Mouse (Mus musculus) liver, postnatal 0 days (tissue): Measurements from ENCODE around the gene Strbp. TPM values are rescaled to one million over a fixed set of nuclear protein-coding genes. Genes with fewer than 3 reads are reported as not detected.

Source experiments
- ATAC-seq: fragments of 200-750 bp; cut with Nextera tagmentation; 2 replicates; pipeline ENCODE4 v1.8.0; 2017; ENCODE audit warnings: mild to moderate bottlenecking, moderate library complexity
- DNase-seq: peaks from one replicate; pipeline ENCODE4 v3.0.0-alpha.2; 2016
- H3K27ac ChIP-seq: fragments of 300-500 bp; sonication (generic); 2 replicates; pipeline ENCODE4 v1.5.1; 2014; ENCODE audit warnings: antibody characterized with exemption, moderate library complexity, mild to moderate bottlenecking, low read depth
- H3K27me3 ChIP-seq: fragments of 300-500 bp; sonication (generic); 2 replicates; pipeline ENCODE4 v1.6.1; 2014; ENCODE audit warnings: low read length, control low read depth, mixed read lengths; ENCODE audit not compliant: insufficient read depth
- H3K36me3 ChIP-seq: fragments of 300-500 bp; sonication (generic); replicated peaks from 2 replicates; pipeline ENCODE4 v1.6.1; 2014; ENCODE audit warnings: mild to moderate bottlenecking, control low read depth, low read length, moderate library complexity, mixed read lengths; ENCODE audit not compliant: insufficient read depth
- H3K4me1 ChIP-seq: fragments of 300-500 bp; sonication (generic); 2 replicates; pipeline ENCODE4 v1.6.1; 2014; ENCODE audit warnings: antibody characterized with exemption, mild to moderate bottlenecking, control low read depth; ENCODE audit not compliant: insufficient read depth
- H3K4me2 ChIP-seq: fragments of 300-500 bp; sonication (generic); 2 replicates; pipeline ENCODE4 v1.6.1; 2014; ENCODE audit warnings: low read depth, mild to moderate bottlenecking, low read length, moderate library complexity, mixed read lengths
- H3K4me3 ChIP-seq: fragments of 300-500 bp; sonication (generic); 2 replicates; pipeline ENCODE4 v1.5.1; 2014; ENCODE audit warnings: low read depth, low read length
- H3K9ac ChIP-seq: fragments of 300-500 bp; sonication (generic); replicated peaks from 2 replicates; pipeline ENCODE4 v1.6.1; 2014; ENCODE audit warnings: mild to moderate bottlenecking, moderate library complexity
- H3K9me3 ChIP-seq: fragments of 300-500 bp; sonication (generic); 2 replicates; pipeline ENCODE4 v1.6.1; 2016; ENCODE audit warnings: mild to moderate bottlenecking, control low read depth, low read length, mixed read lengths
- CTCF ChIP-seq: sonication (generic); IDR thresholded peaks from 2 replicates; pipeline ENCODE4 v1.5.1; 2016; ENCODE audit warnings: antibody characterized with exemption, low read depth
- EP300 ChIP-seq: IDR thresholded peaks from 2 replicates; pipeline ENCODE4 v1.6.1; 2016; ENCODE audit warnings: antibody characterized with exemption, low read depth, mild to moderate bottlenecking
- WGBS: fragments of 180-500 bp; shearing (Covaris S2); extraction: QIAGEN DNeasy Blood & Tissue Kit; methylation state at CpG from one replicate; pipeline ENCODE4 v1.1.7; 2014; ENCODE audit not compliant: insufficient replicate concordance; 5-methylcytosine and 5-hydroxymethylcytosine counted together
- polyA plus RNA-seq: library from polyadenylated mRNA; unstranded; fragments of >200 nt; fragmentation: Nextera tagmentation; extraction: Ambion mirVana; gene quantifications from 2 replicates; pipeline ENCODE4 v1.2.1, GENCODE M21; 2015

Strbp gene
- polyA plus RNA-seq, 1 experiment from 2014 or later, result 14.6 TPM

GRCm38 (mm10) chr2:37724231-37724630 is 20.6 kb upstream of the Strbp start:
- Histone ChIP-seq H3K27me3 (no peaks in the 10 kb centered on the region), H3K36me3 (no peaks in the 10 kb centered on the region), H3K4me2 (no peak overlapping the region), H3K27ac (no peak overlapping the region), H3K4me1 (no peaks in the 10 kb centered on the region), H3K9me3 (no peaks in the 10 kb centered on the region), H3K4me3 (no peak overlapping the region), H3K9ac (no peak overlapping the region)
- DNase-seq (no peak), ATAC-seq (no peak)
- 68% methylated on average over 4 of the region's 4 CpGs for WGBS
- TF ChIP-seq CTCF (no peak), EP300 (no peak)

DNA sequence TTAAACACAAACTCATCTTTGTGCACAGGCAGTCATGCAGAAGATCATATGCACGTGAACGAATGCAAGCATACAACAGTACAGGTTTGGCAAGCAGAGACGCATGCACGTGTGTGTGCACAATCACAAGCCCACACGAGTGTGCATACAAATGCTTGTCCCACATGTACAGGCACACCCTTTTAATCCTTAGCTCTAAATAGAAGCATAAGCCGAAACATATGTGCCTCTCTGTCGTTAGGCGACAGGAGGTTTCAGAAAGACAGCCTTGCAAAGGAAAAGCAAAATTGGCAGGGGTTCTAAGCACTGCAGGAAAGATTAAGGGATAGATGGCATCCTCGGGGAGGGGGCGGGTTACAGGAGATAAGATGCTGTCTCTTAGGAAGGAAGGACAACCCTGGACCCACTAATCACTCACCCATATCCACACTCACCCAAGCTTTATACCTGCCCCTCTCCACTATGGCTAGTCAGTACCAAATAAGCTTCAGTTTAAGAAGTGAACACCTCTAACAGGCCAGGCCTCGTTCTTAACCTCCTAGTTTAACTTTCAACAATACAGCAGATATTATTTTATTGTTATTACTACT is 19.9 kb upstream of the Strbp start:
- no peak overlapping the region for H3K4me3 ChIP-seq
- WGBS, result 73% methylated on average over 11 of the region's 11 CpGs
- no peaks in the 10 kb centered on the region for H3K4me1 ChIP-seq
- no peak overlapping the region for H3K9ac ChIP-seq
- H3K27ac ChIP-seq, result no peak overlapping the region
- no peaks in the 10 kb centered on the region for H3K9me3 ChIP-seq
- H3K4me2 ChIP-seq, result no peak overlapping the region
- no peaks in the 10 kb centered on the region for H3K27me3 ChIP-seq
- DNase-seq, result no peak
- H3K36me3 ChIP-seq, result no peaks in the 10 kb centered on the region
- no peak for ATAC-seq
- TF ChIP-seq CTCF, result no peak
- TF ChIP-seq EP300, result no peak

GRCm38 (mm10) chr2:37722674-37723465 is 19.2 kb upstream of the Strbp start:
- Histone ChIP-seq H3K27ac (no peak overlapping the region), H3K4me1 (no peaks in the 10 kb centered on the region), H3K36me3 (no peaks in the 10 kb centered on the region), H3K27me3 (no peaks in the 10 kb centered on the region), H3K9me3 (no peaks in the 10 kb centered on the region), H3K9ac (no peak overlapping the region), H3K4me2 (no peak overlapping the region), H3K4me3 (no peak overlapping the region)
- TF ChIP-seq CTCF (no peak), EP300 (no peak)
- 81% methylated on average over 14 of the region's 14 CpGs for WGBS
- no peak for DNase-seq
- ATAC-seq, result no peak

DNA sequence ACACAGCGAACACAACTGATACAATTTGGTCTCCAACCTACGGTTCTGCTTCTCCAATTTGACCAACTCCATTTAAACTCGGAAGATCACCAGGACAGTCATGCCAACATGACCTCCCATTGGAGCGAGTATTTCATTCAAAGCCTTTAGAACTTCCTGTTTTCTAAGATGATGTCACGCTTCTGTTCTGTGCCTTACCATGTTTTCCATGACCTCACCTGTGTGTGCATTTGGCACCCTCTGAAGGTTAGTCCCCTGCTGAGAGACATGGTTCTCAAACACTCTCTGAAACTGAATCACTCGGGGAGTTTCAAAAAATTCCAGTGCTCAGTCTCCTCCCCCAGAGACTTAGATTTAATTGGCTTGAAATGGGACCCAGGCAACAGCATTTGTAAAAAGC is 12.6 kb upstream of the Strbp start:
- no peaks in the 10 kb centered on the region for H3K9me3 ChIP-seq
- no peak overlapping the region for H3K9ac ChIP-seq
- TF ChIP-seq CTCF (no peak), EP300 (no peak)
- ATAC-seq (no peak), DNase-seq (no peak)
- H3K4me1 ChIP-seq, result no peaks in the 10 kb centered on the region
- H3K36me3 ChIP-seq, result no peaks in the 10 kb centered on the region
- H3K27me3 ChIP-seq, result no peaks in the 10 kb centered on the region
- no peak overlapping the region for H3K4me3 ChIP-seq
- no peak overlapping the region for H3K4me2 ChIP-seq
- H3K27ac ChIP-seq, result no peak overlapping the region
- WGBS, result 69% methylated on average over 6 of the region's 6 CpGs

- TF ChIP-seq CTCF (no peak), EP300 (no peak)
- no peak overlapping the region for H3K9ac ChIP-seq
- no peaks in the 10 kb centered on the region for H3K9me3 ChIP-seq
- no peak overlapping the region for H3K4me3 ChIP-seq
- H3K4me1 ChIP-seq, result no peaks in the 10 kb centered on the region
- 46% methylated on average over 3 of the region's 3 CpGs for WGBS
- no peak for ATAC-seq
- H3K27me3 ChIP-seq, result no peaks in the 10 kb centered on the region
- no peak for DNase-seq
- H3K27ac ChIP-seq, result no peak overlapping the region
- H3K4me2 ChIP-seq, result no peak overlapping the region
- no peaks in the 10 kb centered on the region for H3K36me3 ChIP-seq
Measured at GRCm38 (mm10) chr2:37715364-37715763, 11.7 kb upstream of the Strbp start.

DNA sequence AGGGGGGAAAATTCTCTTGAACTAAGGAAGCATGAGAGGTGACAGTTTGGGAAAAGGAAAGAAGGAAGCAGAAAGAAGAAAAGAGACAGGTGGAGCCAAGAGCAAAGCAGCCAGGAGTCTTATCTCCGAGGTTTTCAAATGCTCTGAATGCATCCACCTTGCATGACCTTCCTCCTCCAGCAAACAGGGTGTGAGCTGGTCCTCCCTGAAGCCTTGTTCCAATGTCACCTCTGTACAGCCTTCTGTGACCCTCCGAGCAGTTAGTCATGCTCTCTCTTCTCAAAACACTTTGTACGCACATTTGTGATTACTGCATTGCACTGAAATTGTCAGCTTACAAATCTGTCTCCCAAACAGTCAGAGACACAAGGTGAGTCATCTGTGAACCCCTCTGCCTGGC is 9.4 kb upstream of the Strbp start:
- DNase-seq (no peak), ATAC-seq (no peak)
- Histone ChIP-seq H3K4me3 (no peak overlapping the region), H3K9me3 (no peaks in the 10 kb centered on the region), H3K9ac (no peak overlapping the region), H3K27me3 (no peaks in the 10 kb centered on the region), H3K36me3 (no peaks in the 10 kb centered on the region), H3K4me2 (no peak overlapping the region), H3K27ac (no peak overlapping the region), H3K4me1 (0 out of 2 replicates have a peak, but pooled peaks cover 2% of the 10 kb centered on the region)
- 63% methylated on average over 3 of the region's 3 CpGs for WGBS
- TF ChIP-seq CTCF (no peak), EP300 (no peak)
